Mouse (Mus musculus) kidney, postnatal 36 days (tissue): ENCODE measurements around the gene Cycs.
A peak's percentile ranks its signal among the peaks of the same experiment; 100 is the strongest.
"Not testable (repeated sequence)": the region's sequence is repeated elsewhere in the genome, so short reads cannot be mapped to it uniquely, and the experiment has no call there.

Experiments used
- DNase-seq, 2 experiments: peaks; one replicate each; pipeline ENCODE4 v3.0.0; 2021 to 2022; ENCODE audit warnings: mixed read lengths in 2 of 2

Gene Cycs

GRCm38 (mm10) chr6:50566141-50566996, at the start of gene Cycs:
Gene Cycs, minus strand, starts transcription at chr6:50566538.
- peak; percentile 100 for DNase-seq

- DNase-seq = peak in 1 of 2 experiments; percentile 68
Measured at GRCm38 (mm10) chr6:50601620-50602019, 35.3 kb upstream of the Cycs start.

- DNase-seq = peak in 1 of 2 experiments; percentile 51
Measured at GRCm38 (mm10) chr6:50598560-50598959, 32.2 kb upstream of the Cycs start.

GRCm38 (mm10) chr6:50596301-50597211, 30.2 kb upstream of the Cycs start, which contains the start of gene 4921507P07Rik:
Gene 4921507P07Rik, minus strand, starts transcription at chr6:50596632.
- DNase-seq = peak; percentile 97 to 98

- no peak for DNase-seq
Measured at GRCm38 (mm10) chr6:50594372-50594771, 28.0 kb upstream of the Cycs start.

GRCm38 (mm10) chr6:50593334-50593845, 27.1 kb upstream of the Cycs start:
- DNase-seq = no peak

GRCm38 (mm10) chr6:50590234-50590633, 23.9 kb upstream of the Cycs start:
- DNase-seq = no peak

GRCm38 (mm10) chr6:50588251-50588650, 21.9 kb upstream of the Cycs start:
- peak; percentile 70 to 73 for DNase-seq

- peak in 1 of 2 experiments; percentile 36 for DNase-seq
Measured at GRCm38 (mm10) chr6:50587412-50587811, 21.1 kb upstream of the Cycs start.

- DNase-seq = peak; percentile 52 to 55
Measured at GRCm38 (mm10) chr6:50586316-50586715, 20.0 kb upstream of the Cycs start.

GRCm38 (mm10) chr6:50585733-50586132, 19.4 kb upstream of the Cycs start:
- DNase-seq = no peak

- DNase-seq = no peak
Measured at GRCm38 (mm10) chr6:50571661-50572060, 5.3 kb upstream of the Cycs start.

- no peak for DNase-seq
Measured at GRCm38 (mm10) chr6:50566997-50567255, 588 bp upstream of the Cycs start.

- DNase-seq = no peak
Measured at GRCm38 (mm10) chr6:50563651-50564050, 2.7 kb downstream of the Cycs start.

- no peak for DNase-seq
Measured at GRCm38 (mm10) chr6:50562421-50562820, 3.9 kb downstream of the Cycs start.

- no peak for DNase-seq
Measured at GRCm38 (mm10) chr6:50560776-50561175, 5.6 kb downstream of the Cycs start.

- no peak for DNase-seq
Measured at GRCm38 (mm10) chr6:50558877-50559276, 7.5 kb downstream of the Cycs start.

GRCm38 (mm10) chr6:50557566-50557965, 8.8 kb downstream of the Cycs start:
- DNase-seq = no peak

GRCm38 (mm10) chr6:50554223-50554622, 12.1 kb downstream of the Cycs start:
- not testable (repeated sequence) for DNase-seq

- DNase-seq = no peak
Measured at GRCm38 (mm10) chr6:50552881-50553518, 13.3 kb downstream of the Cycs start.

- DNase-seq = no peak
Measured at GRCm38 (mm10) chr6:50549791-50550190, 16.5 kb downstream of the Cycs start.

GRCm38 (mm10) chr6:50549051-50549450, 17.3 kb downstream of the Cycs start:
- DNase-seq = no peak
